Mouse (Mus musculus) ES-Bruce4 (cell line): Measurements from ENCODE around the gene Pde7b. TPM values are rescaled to one million over a fixed set of nuclear protein-coding genes. Genes with fewer than 3 reads are reported as not detected.

Experiments used
- H3K27ac ChIP-seq: 2 replicates; pipeline ENCODE4 v1.5.1; 2012; ENCODE audit warnings: low read length, inconsistent platforms; ENCODE audit not compliant: insufficient read depth
- H3K27me3 ChIP-seq: 2 replicates; pipeline ENCODE4 v1.6.1; 2012; ENCODE audit warnings: mild to moderate bottlenecking, low read length, inconsistent platforms; ENCODE audit not compliant: control insufficient read depth, poor library complexity, insufficient read depth, severe bottlenecking
- H3K36me3 ChIP-seq: 2 replicates; pipeline ENCODE4 v1.6.1; 2012; ENCODE audit warnings: inconsistent platforms, mild to moderate bottlenecking, low read length, moderate library complexity; ENCODE audit not compliant: control insufficient read depth, poor library complexity, insufficient read depth, severe bottlenecking
- H3K4me1 ChIP-seq: one replicate; pipeline ENCODE4 v1.8.1; 2011; ENCODE audit warnings: low read length; ENCODE audit not compliant: control insufficient read depth, insufficient read depth
- H3K4me3 ChIP-seq: 2 replicates; pipeline ENCODE4 v1.5.1; 2011; ENCODE audit warnings: low read depth, mild to moderate bottlenecking, low read length
- H3K9ac ChIP-seq: 2 replicates; pipeline ENCODE4 v1.6.1; 2012; ENCODE audit warnings: low read depth, mild to moderate bottlenecking, inconsistent platforms; ENCODE audit not compliant: poor library complexity, severe bottlenecking
- H3K9me3 ChIP-seq: replicated peaks from 2 replicates; pipeline ENCODE4 v1.6.1; 2012; ENCODE audit warnings: mild to moderate bottlenecking, low read length, inconsistent platforms; ENCODE audit not compliant: control insufficient read depth, poor library complexity, insufficient read depth, severe bottlenecking
- CTCF ChIP-seq: IDR thresholded peaks from one replicate; pipeline ENCODE4 v1.8.1; 2011; ENCODE audit warnings: low read depth, low read length
- EP300 ChIP-seq: IDR thresholded peaks from 2 replicates; pipeline ENCODE4 v1.6.1; 2011; ENCODE audit warnings: low read depth, low read length; ENCODE audit not compliant: insufficient read depth
- POLR2A ChIP-seq: IDR thresholded peaks from one replicate; pipeline ENCODE4 v1.8.1; 2011; ENCODE audit warnings: low read length; ENCODE audit not compliant: insufficient read depth
- polyA plus RNA-seq: library from polyadenylated mRNA; stranded (reverse); fragments of >200 nt; gene quantifications from 2 replicates; pipeline ENCODE4 v1.2.4, GENCODE M21; 2011; ENCODE audit warnings: low read depth; ENCODE audit not compliant: missing spikeins, insufficient read depth, insufficient read length

Pde7b gene
- polyA plus RNA-seq, 1 experiment: 0.18 TPM

DNA sequence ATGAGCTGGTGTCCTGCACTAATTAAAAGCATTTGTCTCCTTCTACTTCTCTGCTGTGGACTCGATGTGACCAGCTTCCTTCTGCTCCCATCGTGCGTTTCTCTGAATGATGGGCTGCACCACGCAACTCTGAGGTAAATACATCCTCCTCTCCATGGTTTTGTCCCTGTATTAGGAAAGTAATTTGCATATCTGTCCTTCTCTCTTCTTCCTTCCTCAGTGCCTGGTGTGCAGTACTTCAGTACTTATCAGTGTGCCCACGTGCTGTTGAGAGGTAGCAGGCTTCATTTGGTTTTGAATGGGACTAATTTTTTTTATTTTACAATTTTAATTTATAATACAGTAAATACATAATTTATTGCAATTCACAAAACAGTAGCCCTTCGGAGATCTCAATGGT lies 33.4 kb upstream of the Pde7b start:
- no peaks in the 10 kb centered on the region for H3K36me3 ChIP-seq
- no peaks in the 10 kb centered on the region for H3K9me3 ChIP-seq
- H3K9ac ChIP-seq: no peak overlapping the region
- TF ChIP-seq EP300 (no peak), CTCF (no peak), POLR2A (no peak)
- H3K4me1 ChIP-seq: no peaks in the 10 kb centered on the region
- no peaks in the 10 kb centered on the region for H3K27me3 ChIP-seq
- no peak overlapping the region for H3K4me3 ChIP-seq
- no peak overlapping the region for H3K27ac ChIP-seq

DNA sequence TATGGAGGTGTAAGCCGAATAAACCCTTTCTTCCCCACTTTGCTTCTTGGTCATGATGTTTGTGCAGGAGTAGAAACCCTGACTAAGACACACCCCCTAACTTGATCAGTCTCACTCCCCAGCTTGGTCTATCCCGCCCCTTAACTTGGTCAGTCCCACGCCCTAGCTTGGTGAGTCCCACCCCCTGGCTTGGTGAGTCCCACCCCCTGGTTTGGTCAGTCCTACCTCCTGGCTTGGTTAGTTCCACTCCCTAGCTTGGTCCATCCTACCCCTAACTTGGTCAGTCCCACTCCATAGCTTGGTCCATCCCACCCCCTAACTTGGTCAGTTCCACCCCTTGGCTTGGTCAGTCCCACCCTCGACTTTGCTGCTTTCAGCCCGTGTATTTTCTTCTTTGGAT lies 31.3 kb upstream of the Pde7b start:
- Histone ChIP-seq H3K27me3 (no peaks in the 10 kb centered on the region), H3K36me3 (no peaks in the 10 kb centered on the region), H3K9me3 (no peaks in the 10 kb centered on the region), H3K9ac (no peak overlapping the region), H3K27ac (no peak overlapping the region), H3K4me3 (no peak overlapping the region), H3K4me1 (no peaks in the 10 kb centered on the region)
- no peak for TF ChIP-seq EP300
- no peak for TF ChIP-seq POLR2A
- TF ChIP-seq CTCF: no peak

DNA sequence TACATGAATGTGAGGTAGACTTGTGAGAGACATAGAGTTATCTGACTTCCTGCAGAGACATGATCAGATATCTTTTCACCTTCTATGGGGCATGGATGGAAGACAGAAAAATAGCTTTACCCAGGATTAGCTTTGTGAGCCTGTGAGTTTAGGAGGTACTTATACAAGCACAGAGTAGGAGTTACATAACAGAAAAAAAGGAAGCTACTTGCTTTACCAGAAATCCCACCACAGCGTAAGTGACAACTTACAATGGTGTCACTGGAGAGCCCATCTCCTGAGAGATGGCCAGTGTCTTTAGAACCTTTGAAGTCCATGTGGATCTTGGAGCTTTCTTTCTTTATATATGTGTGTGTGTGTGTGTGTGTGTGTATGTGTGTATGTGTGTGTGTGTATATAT lies 28.0 kb upstream of the Pde7b start:
- Histone ChIP-seq H3K9ac (no peak overlapping the region), H3K27me3 (no peaks in the 10 kb centered on the region; the same call in 1 of the 2 replicates), H3K9me3 (no peaks in the 10 kb centered on the region), H3K27ac (no peak overlapping the region), H3K4me1 (no peaks in the 10 kb centered on the region), H3K4me3 (no peak overlapping the region), H3K36me3 (no peaks in the 10 kb centered on the region)
- TF ChIP-seq POLR2A: no peak
- no peak for TF ChIP-seq CTCF
- TF ChIP-seq EP300: no peak

DNA sequence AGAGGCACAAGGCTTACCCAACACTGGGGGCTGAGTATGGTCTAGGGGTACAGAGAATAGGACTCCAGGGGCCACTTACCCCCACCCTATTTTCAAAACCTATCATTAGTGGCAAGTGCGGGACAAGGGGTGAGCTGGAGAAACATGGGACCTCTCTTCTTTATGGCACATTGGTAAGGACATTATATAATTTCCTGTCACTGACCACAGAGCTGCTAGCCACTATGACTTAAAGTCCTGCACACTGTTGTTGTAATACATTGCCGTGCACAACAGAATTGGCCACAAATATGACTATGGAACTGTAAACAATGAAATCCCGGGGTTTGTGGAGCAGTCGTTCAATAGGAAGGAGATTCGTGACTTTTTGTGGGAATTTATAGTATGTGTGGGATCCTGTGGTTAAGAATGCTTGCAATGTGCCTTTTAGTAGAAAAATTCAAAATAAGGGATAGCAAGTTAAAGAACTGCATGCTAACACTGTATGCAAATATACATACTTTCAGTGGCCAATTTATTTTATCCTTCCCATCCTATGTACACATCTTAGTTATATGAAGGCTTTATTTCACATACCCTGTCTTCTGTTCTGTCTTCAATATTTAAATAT lies 25.9 kb upstream of the Pde7b start:
- TF ChIP-seq POLR2A (no peak), CTCF (no peak), EP300 (no peak)
- H3K27ac ChIP-seq: no peak overlapping the region
- no peaks in the 10 kb centered on the region for H3K9me3 ChIP-seq
- H3K27me3 ChIP-seq: no peaks in the 10 kb centered on the region; the same call in 1 of the 2 replicates
- no peaks in the 10 kb centered on the region for H3K4me1 ChIP-seq
- H3K4me3 ChIP-seq: no peak overlapping the region
- no peak overlapping the region for H3K9ac ChIP-seq
- H3K36me3 ChIP-seq: no peaks in the 10 kb centered on the region

DNA sequence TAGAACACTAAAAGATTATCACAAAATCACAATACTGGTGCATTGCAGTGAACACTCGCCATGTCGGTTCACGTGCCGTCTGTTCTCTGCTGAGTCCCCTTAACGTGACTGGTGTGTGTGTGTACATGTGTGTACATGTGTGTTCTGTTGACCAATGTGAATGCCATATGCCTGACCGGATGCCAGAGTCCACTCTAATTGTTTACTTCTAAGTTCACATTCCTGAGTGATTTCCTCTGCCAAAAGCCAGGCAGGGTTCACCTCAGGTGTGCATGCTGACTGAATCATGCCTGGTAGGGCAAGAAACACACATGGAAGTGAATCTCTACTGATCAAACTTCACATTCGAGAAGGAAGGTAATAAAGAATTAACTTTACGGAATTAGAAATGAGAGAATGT lies 24.1 kb upstream of the Pde7b start:
- no peaks in the 10 kb centered on the region for H3K9me3 ChIP-seq
- no peak for TF ChIP-seq POLR2A
- TF ChIP-seq EP300: no peak
- no peak for TF ChIP-seq CTCF
- H3K4me1 ChIP-seq: no peaks in the 10 kb centered on the region
- no peaks in the 10 kb centered on the region for H3K36me3 ChIP-seq
- no peaks in the 10 kb centered on the region; the same call in 1 of the 2 replicates for H3K27me3 ChIP-seq
- no peak overlapping the region for H3K27ac ChIP-seq
- H3K9ac ChIP-seq: no peak overlapping the region
- no peak overlapping the region for H3K4me3 ChIP-seq

DNA sequence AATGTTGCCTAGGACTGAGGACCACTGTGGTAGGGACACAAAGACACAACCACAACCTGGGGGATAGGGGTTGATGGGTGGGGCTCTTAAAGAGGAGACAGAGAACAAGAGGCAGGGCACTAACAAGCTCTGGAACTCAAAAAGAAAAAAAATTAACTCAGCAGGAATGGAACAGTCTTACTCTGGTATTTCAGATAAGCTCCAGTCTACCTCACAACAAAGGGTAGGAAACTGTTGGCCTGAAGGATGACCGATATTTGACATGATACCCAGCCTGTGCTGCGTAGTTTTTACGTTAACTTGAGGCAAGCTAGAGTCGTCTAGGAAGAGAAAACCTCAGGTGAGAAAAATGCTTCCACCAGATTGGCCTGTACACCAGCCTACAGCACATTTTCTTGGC lies 22.4 kb upstream of the Pde7b start:
- Histone ChIP-seq H3K27ac (no peak overlapping the region), H3K9ac (no peak overlapping the region), H3K9me3 (no peaks in the 10 kb centered on the region), H3K36me3 (no peaks in the 10 kb centered on the region), H3K4me3 (no peak overlapping the region), H3K4me1 (no peaks in the 10 kb centered on the region), H3K27me3 (no peaks in the 10 kb centered on the region; the same call in 1 of the 2 replicates)
- no peak for TF ChIP-seq POLR2A
- no peak for TF ChIP-seq EP300
- no peak for TF ChIP-seq CTCF
